Mouse (Mus musculus) MEL (cell line): ENCODE data around the gene Lin52.

ENCODE experiments used
- E2F4 ChIP-seq: IDR thresholded peaks from 2 replicates; pipeline ENCODE4 v1.6.1; 2011; ENCODE audit warnings: low read depth, low read length, improper control_type of control experiment, borderline replicate concordance
- POLR2A ChIP-seq, 2 experiments: IDR thresholded peaks; 2 replicates each; pipeline ENCODE4 v1.6.1; 2011 to 2012; ENCODE audit warnings: low read length in 2 of 2, mild to moderate bottlenecking in 2 of 2, control low read depth in 1 of 2, improper control_type of control experiment in 1 of 2, low read depth in 1 of 2, moderate library complexity in 1 of 2; ENCODE audit not compliant: control insufficient read depth in 1 of 2, insufficient read depth in 1 of 2, poor library complexity in 1 of 2
- USF1 ChIP-seq: IDR thresholded peaks from 2 replicates; pipeline ENCODE4 v1.6.1; 2014; ENCODE audit warnings: low read depth, mild to moderate bottlenecking, inconsistent platforms, low read length, improper control_type of control experiment, moderate library complexity
- ZC3H11A ChIP-seq: IDR thresholded peaks from 2 replicates; pipeline ENCODE4 v1.6.1; 2012; ENCODE audit warnings: low read depth, mild to moderate bottlenecking, inconsistent platforms, low read length, improper control_type of control experiment

DNA sequence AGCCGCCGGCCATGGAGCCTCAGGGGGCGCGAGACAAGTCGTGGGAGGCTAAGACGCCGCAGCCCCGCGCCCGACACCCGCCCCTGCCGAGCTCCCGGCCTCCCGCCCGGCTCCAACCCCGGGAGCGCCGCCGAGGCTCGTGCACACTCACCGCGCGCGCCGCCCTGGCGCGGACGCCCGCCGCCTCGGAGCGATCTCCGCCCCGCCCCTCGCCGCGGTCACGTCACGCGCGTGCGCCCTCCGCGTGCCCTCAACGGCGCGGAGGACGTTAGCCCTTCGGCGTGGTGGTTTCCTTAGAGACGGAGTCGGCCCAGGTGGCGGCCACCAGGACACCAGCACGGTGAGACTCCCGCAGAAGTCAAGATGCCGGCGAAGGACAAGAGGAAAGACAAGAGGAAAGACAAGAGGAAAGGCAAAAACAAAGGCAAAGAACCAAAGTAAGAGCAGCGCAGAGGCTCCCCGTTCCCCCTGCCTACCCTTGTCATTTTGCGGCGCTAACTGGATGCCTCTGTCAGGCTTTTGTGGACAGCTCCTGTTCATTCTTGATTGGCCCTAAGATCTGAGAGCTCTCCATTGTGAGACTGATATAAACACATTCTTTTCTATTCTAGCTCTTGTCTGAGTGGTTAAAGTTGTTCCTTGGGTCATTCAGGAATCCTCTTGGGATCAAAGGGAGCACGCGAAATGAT lies 42.3 kb upstream of the Lin52 start, which contains the start of the genes Entpd5 and Bbof1:
- no peak for TF ChIP-seq ZC3H11A
- peak; percentile 27; the same call in 1 of the 2 replicates for TF ChIP-seq USF1
- no peak for TF ChIP-seq E2F4
- peak; percentile 73 to 77; a peak in 3 of 4 replicates for TF ChIP-seq POLR2A (IDR thresholded peaks at IDR 0.05; ENCODE audit: control insufficient read depth in 1 of 2, insufficient read depth in 1 of 2, low read depth in 1 of 2, low read length in 2 of 2, poor library complexity in 1 of 2)
